Mouse (Mus musculus) brain, embryonic 18.5 days (tissue): ENCODE measurements around the gene Btg3.
A peak's percentile ranks its signal among the peaks of the same experiment; 100 is the strongest.
"Not testable (repeated sequence)": the region's sequence is repeated elsewhere in the genome, so short reads cannot be mapped to it uniquely, and the experiment has no call there.

ENCODE experiments used
- DNase-seq: peaks from one replicate; pipeline ENCODE4 v3.0.0-alpha.2; 2012; ENCODE audit warnings: low read depth, low spot score

The Btg3 gene

DNA sequence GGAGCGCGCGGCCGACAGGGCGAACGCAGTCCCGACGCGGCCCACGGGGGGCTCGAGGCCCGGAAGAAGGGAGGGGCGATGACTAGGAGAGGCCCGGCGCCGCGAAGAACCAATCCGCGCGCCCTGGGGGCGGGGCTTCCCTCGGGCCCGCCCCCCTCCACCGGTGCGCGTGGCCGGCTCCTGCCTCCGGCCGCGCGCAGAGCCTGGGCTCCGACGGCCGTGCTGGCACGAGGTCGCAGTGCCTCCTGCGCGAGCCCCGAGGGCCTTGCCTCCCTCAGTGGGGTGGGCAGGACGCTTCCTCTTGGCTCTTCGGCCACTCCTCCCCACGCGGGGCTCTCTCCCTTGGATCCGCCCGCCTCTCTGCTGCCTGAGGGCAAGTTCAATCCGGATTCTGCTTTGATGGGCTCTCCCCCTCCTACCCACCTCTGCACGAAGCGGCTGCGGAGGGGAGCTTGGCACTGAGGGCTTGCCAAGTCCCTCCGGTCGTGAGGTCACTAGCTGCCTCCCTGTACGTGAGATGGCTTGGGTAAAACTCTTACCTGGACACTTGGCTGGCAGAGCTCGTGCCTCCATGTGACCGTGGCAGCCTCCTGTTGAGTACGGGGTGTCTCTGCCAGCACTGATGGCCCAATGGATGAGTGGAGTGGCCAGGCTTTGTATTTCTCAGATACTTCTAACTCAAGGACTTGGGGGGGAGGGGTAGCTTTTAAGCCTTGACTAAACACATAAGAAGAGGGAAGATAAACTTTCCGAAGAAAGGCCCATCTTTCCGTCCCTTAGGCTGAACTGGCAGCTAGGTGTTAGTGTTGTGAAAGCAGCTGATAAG, at the start of gene Btg3:
Gene Btg3 (minus strand): TSS at position 448 of the 826 bp plus-strand sequence.
- peak; percentile 77 for DNase-seq

DNA sequence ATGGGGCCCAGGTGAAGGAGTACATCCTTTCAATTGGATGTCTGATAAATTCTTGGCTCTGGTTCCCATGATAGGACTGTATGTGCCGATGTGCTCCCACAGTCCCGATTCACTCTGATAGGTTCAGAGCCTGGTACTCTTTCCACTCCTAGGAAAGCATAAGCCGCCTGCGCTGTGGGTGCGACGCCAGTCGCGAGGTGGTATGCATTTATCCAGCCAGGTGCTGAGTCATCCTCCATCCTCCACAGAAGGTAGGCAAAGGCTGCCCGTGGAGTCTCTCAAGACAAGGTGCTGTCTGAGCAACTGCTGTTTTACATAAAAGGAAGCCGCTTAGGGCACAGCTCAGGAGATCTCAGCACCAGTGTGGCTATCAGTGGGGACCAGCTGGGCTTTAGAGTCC, 40.7 kb upstream of the Btg3 start:
- DNase-seq = no peak

DNA sequence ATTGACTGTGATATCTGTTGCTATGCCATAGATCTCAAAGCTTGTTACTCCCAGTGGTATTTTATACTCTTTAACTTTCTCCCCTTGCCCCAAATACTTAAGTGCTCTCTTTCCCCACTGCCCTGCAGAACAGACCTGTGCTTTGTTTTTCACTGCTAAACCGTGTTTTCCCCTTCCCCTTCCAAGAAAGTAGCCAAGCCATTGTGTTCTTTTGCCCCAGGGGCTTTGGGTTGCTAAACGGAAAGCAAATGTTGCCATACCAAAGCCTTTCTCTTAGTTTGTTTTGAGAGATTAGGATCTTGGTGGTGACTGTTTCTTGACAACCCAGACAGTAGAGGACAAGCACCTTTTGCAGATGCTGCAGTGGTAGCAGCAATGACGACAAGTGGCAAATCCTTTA, 39.5 kb upstream of the Btg3 start:
- DNase-seq = no peak

DNA sequence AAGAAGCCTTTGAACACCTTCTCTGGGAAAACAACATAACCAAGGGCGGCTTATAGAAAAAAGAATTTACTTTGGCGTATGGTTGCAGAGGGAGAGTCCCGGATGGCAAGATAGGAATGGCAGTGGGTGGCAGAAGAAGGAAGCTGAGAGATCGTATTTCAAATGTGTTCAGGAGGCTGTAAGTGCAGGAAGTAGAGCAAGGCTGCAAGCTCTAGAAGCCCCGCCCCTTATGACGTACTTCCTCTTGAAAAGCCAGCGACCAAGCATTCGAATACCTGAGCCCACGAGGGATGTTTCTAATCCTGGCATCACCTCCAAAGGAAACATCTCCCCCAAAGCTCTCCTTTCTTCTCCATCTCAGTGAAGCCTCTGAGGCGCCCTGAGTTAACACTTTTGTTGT, 33.0 kb upstream of the Btg3 start:
- no peak for DNase-seq

DNA sequence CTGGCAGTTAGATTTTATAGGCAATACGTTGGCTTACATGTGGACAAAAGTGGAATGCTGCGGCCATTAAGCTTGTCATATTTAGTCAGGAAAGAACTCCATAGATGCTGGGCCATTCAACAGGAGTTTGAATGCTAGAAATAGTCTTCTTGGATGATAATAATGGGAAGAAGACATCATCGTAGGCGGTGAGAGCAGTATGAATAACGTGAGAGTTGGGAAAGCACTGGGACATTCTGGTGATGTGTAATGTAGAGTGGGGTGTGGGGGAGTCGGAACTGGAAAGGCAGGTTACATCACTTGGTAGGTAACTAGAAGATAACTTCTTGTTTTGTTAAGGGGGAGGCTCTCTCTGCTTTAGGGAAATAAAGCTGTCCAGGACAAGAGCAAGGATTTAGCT, 30.9 kb upstream of the Btg3 start:
- no peak for DNase-seq

DNA sequence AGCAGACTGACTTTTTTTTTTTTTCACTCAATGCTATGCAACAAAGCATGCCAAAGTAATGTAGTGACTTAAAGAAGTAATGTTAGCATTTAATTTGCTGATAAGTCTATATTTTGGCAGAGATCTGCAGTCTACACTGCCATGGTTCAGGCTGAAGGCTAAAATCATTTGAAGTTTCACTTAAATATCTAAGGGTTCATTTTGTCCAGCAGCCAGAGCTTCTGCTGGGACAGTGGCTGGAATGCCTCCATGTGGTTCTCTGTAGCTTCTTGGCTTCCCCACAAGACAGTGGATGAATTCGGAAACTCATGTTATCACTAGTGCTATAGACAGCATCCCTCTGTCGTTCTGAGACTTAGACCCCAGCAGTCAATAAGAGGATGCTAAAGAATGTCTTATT, 29.7 kb upstream of the Btg3 start:
- DNase-seq = no peak

DNA sequence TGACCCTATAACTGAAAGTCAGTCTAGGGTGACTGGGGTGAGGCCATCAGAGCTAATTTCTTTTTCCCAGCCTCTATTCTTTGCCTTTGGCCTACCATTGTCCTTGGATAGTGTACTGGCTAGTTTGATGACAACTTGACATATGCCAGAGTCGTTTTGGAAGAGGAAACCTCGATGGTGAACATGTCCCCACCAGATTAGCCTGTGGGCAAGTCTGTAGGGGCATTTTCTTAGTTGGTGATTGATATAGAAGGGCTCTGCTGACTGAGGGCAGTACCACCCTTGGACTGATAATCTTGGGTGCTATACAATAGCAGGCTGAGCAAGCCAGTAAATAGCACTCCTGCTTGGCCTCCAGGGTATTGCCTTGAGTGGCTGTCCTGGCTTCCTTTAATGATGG, 25.3 kb upstream of the Btg3 start:
- DNase-seq = no peak

DNA sequence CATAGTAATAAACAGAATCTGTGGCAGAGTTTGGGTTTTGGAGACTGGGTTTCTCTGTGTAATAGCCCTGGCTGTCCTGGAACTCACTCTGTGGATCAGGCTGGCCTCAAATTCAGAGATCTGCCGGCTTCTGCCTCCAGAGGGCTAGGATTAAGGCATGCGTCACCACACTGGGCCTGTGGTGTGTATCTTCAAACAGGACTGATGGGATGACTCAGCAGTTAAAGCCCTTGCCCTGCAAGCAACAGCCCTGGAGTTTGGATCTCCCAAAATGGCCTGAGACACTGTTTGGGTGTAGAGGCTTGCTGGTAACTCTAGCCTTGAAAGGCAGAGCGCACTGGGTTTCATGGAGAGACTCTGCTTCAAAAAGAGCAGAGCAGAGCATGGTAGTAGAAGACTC, 22.4 kb upstream of the Btg3 start:
- DNase-seq = no peak

DNA sequence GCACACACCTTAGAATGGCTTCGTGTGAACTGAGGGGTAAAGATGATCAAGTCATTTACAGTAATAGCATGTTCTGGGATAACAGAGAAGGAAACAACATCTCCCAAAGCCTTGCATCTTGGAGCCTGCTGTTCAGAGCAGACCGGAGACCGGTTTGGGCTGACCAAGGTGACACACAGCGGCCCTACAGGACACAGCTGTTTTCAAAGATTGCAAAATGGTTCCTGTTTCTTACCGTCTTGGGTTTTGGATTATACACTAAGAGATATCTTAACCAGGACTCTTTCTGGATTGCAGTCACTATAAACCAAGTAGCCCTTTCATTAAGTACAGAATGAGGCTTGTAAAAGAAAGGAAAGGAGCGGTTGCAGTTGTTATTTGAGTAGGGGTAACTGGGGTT, 21.7 kb upstream of the Btg3 start:
- no peak for DNase-seq

DNA sequence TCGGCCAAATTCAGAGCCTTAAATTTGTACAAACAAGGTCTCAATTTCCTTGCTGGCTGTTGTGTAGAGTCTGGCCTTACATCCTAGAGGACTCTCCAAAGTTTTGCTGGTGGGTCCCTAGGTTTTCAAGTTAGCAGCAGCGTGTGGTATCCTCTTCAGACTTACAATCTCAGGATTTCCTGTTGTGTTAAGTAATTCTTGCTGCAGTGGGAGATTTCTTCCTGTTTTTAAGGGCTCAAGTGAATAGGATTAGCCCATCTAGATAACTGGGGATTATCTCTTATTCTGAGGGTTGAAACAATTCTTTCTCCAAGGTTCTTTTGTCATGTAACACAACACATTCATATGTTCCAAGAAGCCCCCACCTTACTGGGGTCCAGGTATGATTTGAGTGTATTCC, 14.4 kb upstream of the Btg3 start:
- no peak for DNase-seq

DNA sequence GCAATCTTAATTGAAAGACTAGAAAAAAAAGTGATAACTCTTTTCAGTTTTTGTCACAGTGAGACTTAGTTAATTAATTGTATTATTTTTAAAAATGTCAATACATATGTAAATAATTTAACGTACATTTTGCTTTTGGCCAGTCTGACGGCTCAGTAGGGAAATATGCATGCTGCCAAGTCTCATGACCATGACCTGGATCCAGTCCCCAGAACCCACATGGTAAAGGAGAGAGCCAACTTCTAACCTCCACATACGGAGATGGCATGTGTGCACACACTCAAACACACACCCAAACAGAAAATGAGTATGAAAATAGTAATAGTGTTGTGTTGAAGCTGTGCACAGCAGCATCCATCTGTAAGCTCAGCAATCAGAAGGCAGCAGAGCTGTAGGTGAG, 13.0 kb upstream of the Btg3 start:
- no peak for DNase-seq

DNA sequence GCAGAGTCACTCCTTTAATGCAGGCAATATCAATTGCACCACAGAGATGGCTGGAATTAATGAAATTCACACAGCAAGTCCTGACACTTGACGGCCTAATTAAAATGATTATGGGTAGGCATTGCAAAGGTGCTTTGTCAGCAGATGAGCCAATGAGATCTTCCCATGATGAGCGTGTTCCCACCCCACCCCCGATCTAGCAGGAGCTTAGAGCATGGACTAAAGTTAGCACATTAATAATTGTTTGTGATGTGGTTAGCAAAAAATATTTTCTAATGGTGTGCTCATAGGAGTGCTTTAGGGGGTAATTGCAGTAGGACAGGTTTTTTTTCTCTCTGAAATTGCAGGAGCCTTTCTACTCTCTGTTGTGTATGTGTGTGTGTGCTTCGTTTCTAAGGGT, 12.1 kb upstream of the Btg3 start:
- no peak for DNase-seq

DNA sequence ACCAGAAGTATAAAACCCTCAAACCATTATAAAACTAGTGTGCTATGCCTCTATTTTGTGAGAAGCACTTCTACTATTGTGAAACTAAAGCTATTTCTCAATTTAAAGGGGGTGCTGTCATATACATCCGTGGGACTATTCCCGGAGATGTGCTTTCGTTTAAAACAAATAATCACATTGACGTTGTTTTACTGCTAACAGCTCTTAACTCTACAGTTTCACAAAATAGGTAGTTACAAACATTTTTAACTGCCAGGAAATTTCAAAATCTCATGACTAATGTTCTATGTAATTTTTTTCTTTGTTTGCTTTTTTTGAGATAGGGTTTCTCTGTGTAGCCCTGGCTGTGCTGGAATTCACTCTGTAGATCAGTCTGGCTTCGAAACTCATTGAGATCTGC, 1.5 kb upstream of the Btg3 start:
- DNase-seq = no peak

DNA sequence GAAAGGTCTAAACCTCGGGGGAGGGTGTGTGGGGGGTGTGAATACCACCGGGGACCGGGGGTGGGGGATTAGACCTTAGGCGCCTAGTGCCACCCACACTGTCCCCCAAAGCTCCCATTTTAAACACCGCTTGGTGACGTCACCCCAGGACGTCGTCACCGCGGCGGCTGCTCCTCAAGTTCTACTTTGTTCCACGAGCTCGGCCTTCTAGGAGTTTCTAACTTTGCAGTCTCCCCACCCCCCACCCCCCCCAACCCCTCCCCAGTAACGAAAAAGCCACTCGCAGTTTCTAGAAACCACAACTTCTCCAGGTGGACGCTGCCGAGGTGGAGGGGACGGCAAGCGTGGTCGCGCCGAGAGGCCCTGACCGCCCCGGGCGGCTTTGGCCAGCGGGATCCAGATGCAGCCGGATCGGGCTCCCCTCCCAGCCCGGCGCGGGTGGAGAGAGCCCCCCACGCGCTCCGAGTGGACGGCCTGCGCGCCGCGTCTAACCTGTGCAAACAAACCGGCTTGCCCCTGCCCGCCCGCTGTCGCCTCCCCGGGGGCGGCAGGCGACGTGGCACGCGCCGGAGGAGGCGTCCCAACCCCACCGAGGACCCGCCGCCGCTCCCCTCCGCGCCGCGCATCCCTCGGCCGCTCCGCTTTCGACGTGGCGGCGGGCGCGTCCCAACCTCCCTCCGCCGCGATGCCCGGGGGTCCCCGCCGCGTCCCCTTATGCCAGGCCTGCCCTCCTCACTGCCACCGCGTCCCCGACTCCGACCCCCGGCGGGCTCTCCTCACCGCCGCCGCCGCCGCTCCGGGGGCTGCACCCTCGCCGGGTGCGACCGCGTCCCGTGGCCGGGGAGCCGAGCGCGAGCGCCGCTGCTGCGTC, 936 bp downstream of the Btg3 start:
- no peak for DNase-seq

DNA sequence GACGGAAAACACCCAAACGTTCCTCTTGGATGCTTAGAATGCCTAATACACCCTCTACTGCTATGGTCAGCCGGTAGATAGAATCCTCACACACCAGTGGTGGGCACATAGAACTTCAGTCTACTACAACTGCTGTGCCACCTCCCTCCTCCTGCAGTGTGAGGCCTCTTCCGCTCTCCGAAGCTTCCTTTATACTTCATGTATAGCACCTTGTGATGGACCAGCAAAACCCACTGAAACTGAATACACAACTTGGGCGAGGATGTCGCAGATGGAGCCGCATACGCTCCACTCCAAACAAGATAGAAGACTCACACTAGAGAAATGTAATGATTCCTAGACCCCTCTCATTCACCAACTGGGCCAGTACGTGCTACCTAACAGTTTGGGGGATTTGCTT, 1.8 kb downstream of the Btg3 start:
- DNase-seq = no peak

DNA sequence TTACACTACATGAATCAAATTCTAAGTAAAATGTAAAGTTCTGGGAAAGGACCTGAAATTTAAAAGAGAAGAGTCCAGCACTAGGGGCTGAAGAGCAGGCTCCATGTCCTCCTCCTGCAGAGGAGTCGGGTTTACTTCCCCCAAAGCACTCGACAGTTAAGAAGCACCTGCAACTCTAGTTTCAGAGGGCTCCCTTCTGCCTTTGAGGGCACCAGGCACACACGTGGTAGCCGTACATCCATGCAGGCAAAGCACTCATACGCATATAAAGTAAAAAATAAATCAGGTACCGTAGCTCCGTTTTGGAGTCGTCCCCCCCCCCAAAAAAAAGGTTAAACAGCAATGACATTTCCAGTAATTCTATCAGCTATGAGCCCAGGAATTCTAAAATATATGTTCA, 3.2 kb downstream of the Btg3 start:
- DNase-seq = no peak

DNA sequence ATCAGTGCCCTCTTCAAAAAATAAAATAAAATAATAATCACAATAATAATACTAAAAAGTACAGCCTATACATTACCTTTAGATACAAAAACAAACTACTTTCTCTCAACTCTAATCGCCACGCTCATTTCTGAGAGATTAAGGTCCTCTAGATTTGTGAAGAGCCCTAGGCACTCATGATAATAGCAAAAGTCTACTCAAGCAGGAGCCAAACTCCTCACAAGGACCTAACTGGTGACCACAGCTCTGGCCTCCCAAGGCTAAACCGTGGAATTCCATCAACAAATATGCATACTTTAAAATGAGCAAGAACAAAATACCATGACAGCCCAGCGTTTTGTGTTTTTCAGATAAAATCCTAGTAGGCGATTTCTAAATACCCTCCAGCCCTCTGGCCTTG, 4.2 kb downstream of the Btg3 start:
- DNase-seq = no peak

DNA sequence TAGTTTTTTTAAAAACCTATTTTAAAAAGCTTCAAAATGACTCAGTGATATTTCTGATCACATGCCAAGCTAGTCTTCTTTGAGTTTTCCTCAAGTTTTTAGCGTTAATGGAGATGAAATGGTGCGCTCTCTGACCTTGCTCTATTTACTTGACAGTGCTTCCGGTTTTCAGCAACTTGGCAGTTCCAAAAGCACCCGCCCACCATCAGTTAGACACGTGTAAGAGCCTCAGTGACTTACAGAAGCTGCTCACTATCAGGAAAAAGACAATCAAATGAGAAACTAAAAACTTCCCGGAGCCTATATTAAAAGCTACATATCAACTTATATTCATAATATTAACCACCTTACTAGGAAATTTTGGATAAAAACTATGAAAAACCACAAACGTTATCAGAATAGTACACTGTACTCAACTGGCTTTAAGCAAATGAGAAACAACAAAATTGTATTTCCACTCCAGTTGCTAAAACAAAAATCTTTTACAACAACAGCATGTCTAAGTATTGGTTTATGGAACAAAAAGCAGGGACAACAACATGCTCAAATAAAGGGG, 5.4 kb downstream of the Btg3 start:
- no peak for DNase-seq

DNA sequence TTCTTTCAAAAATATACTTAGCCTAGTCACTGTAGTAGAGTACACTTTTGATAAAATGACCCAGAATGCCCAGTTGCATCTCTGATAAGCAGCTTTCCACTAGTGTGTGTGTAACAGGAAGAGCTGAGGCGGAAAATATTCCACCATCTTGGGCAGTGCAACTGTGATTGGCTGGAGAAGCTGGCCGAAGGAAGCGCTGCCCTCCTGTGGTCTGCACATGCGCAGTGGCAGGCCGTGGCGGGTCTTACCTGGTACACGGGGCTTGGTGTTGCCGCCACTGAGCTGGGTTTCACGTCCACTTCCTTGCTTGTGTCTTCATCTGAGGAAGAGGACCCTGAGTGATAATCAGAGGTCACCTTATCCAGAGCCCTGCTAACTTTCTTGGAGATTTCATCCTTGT, 12.4 kb downstream of the Btg3 start:
- not testable (repeated sequence) for DNase-seq

DNA sequence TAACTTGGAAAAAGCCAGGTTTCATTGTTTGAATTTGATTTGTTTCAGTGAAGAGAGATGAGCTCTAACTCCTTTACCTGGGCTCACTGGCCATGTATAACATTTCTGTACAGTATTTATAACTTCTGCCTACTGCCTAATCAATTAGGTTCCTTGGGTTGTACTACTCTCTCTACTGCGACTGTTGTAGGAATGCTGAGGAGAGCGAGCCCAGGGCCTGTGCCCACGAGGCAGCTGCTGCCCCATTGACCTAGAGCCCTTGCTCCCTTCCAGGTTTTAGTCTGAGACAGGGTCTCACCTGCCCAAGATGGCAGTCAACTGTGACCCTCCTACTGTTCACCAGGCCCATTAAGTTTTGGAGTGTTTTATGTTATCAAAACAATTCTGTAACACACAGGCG, 15.5 kb downstream of the Btg3 start:
- DNase-seq = no peak

DNA sequence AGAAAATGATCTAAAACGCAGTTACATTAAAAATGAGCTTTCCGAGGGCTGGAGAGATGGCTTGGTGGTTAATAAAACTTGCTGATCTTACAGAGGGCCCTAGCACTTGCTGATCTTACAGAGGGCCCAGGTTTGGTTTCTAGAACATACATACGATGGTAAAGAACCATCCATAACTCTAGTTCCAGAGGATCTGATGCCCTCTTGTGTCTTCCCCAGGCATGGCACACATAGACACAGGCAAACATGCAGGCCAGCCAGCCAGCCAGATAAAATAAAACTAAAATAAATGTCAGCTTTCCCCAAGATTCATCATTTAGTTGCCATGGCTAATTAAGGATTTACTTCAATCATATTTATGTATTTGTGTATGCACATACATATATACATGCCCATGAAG, 19.2 kb downstream of the Btg3 start:
- DNase-seq = no peak

DNA sequence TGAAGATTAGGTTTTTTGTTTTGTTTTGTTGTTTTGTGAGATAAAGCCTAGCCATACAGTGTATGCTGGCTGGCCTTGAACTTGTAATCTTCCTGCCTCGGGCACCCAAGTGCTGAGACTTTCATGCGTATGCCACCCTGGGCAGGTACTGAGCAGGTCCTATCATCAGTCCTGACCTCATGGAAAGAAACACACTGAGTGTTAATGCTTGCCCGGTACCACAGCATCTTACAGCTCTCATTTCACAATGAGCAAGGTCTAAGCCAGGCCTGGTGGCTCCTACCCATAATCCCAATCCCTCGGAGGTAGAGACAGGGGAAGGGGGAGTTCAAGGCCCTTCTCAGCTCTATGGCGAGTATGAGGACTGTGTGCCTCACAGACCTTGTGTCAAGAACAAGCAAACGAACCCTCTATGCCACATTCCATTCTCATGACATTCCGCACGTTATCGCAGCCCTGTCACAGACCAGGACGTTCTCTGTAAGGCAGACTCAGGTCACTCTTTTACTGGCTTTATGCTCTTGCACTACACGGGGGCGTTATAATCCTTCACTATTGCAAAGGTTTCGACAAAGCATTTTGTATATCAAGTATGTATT, 29.6 kb downstream of the Btg3 start:
- no peak for DNase-seq
